Mouse (Mus musculus) spleen, embryonic (tissue): ENCODE results near the gene Katnb1.

Experiments
- CTCF ChIA-PET: fragments of 350-600 bp; sonication (Branson Sonifier 250); formaldehyde crosslinking; loops from one replicate; lab custom pipeline; 2022; lab: Charles Lee

The Katnb1 gene

GRCm38 (mm10) chr8:95080381-95081341, at the start of gene Katnb1:
TSS of gene Katnb1 (plus strand) at chr8:95081186.
- CTCF ChIA-PET, result interaction anchor here (0.6 kb wide), 1 partner anchor 166 kb away, joined by 4 read pairs; no protein-coding TSS in a partner anchor

- CTCF ChIA-PET, result no interaction called here
Observed at GRCm38 (mm10) chr8:95037106-95037925, 43.7 kb upstream of the Katnb1 start.

GRCm38 (mm10) chr8:95041883-95042784, 38.9 kb upstream of the Katnb1 start:
- CTCF ChIA-PET, result no interaction called here

GRCm38 (mm10) chr8:95044811-95045210, 36.2 kb upstream of the Katnb1 start:
- CTCF ChIA-PET, result no interaction called here

- CTCF ChIA-PET, result no interaction called here
Observed at GRCm38 (mm10) chr8:95046982-95047381, 34.0 kb upstream of the Katnb1 start.

GRCm38 (mm10) chr8:95047884-95048680, 32.9 kb upstream of the Katnb1 start:
- CTCF ChIA-PET, result no interaction called here

- CTCF ChIA-PET, result no interaction called here
Observed at GRCm38 (mm10) chr8:95049636-95050035, 31.4 kb upstream of the Katnb1 start.

- CTCF ChIA-PET, result interaction anchor here (0.7 kb wide), 1 partner anchor 270 kb away, joined by 3 read pairs; no protein-coding TSS in a partner anchor
Observed at GRCm38 (mm10) chr8:95054438-95054837, 26.5 kb upstream of the Katnb1 start.

GRCm38 (mm10) chr8:95054927-95055510, 26.0 kb upstream of the Katnb1 start, which contains the start of gene Drc7:
TSS of gene Drc7 (plus strand) at chr8:95055103.
- CTCF ChIA-PET, result interaction anchor here (0.7 kb wide), 1 partner anchor 270 kb away, joined by 3 read pairs; no protein-coding TSS in a partner anchor

- CTCF ChIA-PET, result no interaction called here
Observed at GRCm38 (mm10) chr8:95056414-95056813, 24.6 kb upstream of the Katnb1 start.

- CTCF ChIA-PET, result no interaction called here
Observed at GRCm38 (mm10) chr8:95058661-95059060, 22.3 kb upstream of the Katnb1 start.

GRCm38 (mm10) chr8:95059812-95060533, 21.0 kb upstream of the Katnb1 start:
- CTCF ChIA-PET, result no interaction called here

GRCm38 (mm10) chr8:95064531-95064930, 16.5 kb upstream of the Katnb1 start:
- CTCF ChIA-PET, result no interaction called here

- CTCF ChIA-PET, result no interaction called here
Observed at GRCm38 (mm10) chr8:95067582-95067981, 13.4 kb upstream of the Katnb1 start.

GRCm38 (mm10) chr8:95075504-95075903, 5.5 kb upstream of the Katnb1 start:
- CTCF ChIA-PET, result no interaction called here

- CTCF ChIA-PET, result no interaction called here
Observed at GRCm38 (mm10) chr8:95076151-95076550, 4.8 kb upstream of the Katnb1 start.

GRCm38 (mm10) chr8:95078055-95078454, 2.9 kb upstream of the Katnb1 start:
- CTCF ChIA-PET, result interaction anchor here (0.6 kb wide), 1 partner anchor 21 kb away, joined by 4 read pairs; no protein-coding TSS in a partner anchor

GRCm38 (mm10) chr8:95079305-95079704, 1.7 kb upstream of the Katnb1 start:
- CTCF ChIA-PET, result interaction anchor here (0.6 kb wide), 1 partner anchor 204 kb away, joined by 3 read pairs; no protein-coding TSS in a partner anchor

- CTCF ChIA-PET, result no interaction called here
Observed at GRCm38 (mm10) chr8:95081650-95082049, 664 bp downstream of the Katnb1 start.
